Mouse (Mus musculus) cerebral cortex, adult 2 months (tissue): ENCODE data around the gene Mef2b.

Experiments
- WGBS: fragments of 180-500 bp; shearing (Covaris S2); methylation state at CpG from one replicate; pipeline ENCODE4 v1.1.7; 2018; 5-methylcytosine and 5-hydroxymethylcytosine counted together

Mef2b gene

DNA sequence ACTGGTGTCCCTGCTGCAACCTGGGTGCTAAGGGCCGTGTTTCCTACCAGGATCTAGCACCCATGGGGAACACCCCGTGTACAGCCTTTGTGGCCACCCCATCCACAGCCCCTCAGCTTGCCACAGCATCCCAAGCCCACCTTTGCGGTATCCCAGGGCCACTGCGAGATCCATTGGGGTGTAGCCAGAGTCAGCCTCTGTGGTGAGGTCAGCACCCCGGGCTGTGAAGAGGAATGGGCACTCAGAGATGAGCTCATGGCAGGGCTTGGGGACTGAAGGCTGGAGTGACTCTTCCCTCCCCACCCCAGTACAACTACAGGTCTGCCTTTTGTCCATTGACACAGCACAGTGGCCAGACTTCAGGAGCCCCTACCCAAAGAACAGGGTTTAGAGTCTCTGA is 5.4 kb upstream of the Mef2b start:
- 91% methylated on average over 5 of the region's 5 CpGs for WGBS

GRCm38 (mm10) chr8:70134931-70135330 is 4.6 kb upstream of the Mef2b start:
- WGBS = 92% methylated on average over 9 of the region's 9 CpGs

GRCm38 (mm10) chr8:70136591-70136990 is 2.9 kb upstream of the Mef2b start:
- WGBS = 81% methylated on average over 4 of the region's 4 CpGs

GRCm38 (mm10) chr8:70137890-70138289 is 1.6 kb upstream of the Mef2b start:
- 67% methylated on average over 4 of the region's 4 CpGs for WGBS

DNA sequence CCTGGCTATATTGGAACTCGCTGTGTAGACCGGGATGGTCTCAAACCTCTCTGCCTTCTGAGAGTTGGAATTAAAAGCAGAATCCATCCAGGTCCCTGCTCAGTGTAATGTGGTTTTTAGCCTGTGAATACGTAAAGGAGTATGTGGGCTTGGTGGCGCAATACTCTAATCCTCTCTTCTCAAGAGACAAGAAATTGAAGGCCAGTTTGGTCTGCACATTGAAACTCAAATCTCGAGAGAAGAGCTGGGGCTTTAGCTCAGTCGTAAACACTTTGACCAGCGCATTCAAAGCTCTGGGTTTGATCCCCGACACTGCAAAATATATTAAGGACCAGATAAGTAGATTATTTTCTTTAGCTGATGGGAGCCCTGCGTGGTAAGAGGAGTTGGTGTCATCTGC is 470 bp downstream of the Mef2b start:
- WGBS = 9% methylated on average over 9 of the region's 9 CpGs

DNA sequence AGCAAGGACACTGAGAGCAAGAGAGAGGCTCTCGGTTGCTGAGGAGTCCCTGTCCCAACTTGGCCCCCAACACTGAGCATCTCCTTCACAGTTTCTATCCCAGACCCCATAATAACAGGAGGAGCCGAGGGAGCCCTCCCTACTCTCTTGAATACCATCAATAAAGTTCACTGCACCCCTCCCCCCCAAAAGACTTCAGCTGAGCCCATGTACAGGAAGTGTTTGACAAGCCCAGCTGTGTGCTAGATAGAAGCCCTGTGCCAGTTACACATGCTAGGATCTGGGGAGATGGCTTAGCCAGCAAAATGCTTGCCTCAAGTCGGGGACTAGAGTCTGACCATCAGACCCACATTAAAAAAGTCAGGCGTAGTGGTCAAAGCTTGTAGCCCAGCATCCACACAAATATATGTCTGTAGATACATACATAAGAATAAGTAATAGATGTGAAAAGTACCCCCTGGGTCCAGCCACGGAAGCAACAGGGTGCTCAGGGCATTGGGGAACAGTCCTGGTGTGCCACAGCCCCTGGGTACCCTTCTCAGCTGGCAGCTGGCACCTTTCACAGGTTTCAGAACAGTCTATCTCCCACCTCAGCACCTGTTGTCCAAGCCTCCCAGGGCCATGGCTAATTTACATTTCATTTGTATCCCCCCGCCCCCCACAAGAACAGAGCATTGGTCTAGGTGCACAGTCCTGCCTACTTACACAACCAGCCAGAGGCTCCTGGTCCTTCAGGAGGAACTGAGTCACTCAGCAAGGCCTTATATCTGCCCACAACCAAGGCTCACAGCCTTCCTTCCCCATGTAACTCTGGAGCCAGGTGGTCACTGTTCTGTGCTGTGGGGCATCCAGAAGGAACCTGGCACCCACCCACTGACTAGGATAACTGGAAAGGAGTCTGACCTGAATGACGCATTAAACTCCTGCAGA is 8.4 kb downstream of the Mef2b start:
- 82% methylated on average over 7 of the region's 7 CpGs for WGBS

DNA sequence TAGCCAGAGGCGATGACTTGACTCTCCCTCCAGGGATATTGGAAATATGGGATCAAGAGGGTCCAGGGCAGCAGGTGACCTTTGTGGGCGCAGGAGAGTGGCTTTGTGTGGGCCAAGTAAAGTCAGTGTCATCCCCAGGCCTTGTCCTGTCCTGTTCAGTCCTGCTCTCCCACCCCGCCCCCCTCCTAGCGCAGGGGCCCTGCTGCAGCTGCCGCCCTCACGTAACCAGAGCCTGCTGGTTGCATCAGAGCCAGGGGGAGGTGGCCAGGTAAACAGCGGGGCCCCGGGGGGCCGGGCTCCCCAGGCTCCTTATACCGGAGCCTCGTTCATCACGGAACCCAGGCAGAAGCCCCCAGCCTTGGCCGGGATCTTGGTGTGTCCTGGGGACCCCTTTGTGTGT is 10.6 kb downstream of the Mef2b start:
- WGBS = 22% methylated on average over 13 of the region's 13 CpGs

- 17% methylated on average over 22 of the region's 22 CpGs for WGBS
Measured at GRCm38 (mm10) chr8:70152537-70153257, 13.2 kb downstream of the Mef2b start.

GRCm38 (mm10) chr8:70157240-70157800 is 17.8 kb downstream of the Mef2b start:
- WGBS = 94% methylated on average over 1 of the region's 1 CpGs

DNA sequence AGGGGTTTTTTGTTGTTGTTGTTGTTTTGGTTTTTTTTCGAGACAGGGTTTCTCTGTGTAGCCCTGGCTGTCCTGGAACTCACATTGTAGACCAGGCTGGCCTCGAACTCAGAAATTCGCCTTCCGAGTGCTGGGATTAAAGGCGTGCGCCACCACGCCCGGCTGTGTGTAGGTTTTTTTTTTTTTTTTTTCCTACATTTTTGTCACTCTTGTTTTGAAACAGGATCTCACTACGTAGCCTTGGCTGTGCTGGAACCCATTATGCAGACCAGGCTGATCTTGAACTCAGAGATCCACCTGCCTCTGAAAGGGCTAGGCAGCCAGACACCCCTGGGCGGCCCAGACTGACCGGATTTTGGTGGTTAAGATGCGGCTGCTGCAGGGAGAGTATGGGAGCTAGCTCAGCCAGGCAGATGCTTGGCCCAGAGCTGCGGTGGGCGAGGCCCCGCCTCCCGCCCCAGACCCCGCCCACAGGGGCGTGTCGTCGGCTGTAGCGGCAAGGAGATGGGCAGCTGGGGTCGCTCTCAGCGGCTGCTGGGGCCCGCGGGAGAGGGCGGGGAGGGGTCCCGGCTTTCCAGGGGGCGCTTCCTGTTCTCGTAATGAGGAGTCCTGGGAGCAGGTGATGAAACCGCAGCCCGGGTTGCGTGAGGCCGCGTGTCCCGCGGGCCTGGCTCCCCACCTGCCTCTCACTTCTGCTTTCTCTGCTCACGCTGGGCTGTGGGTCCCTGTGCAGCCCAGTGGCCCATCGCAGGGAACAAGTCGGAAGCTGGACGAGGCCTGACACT is 18.8 kb downstream of the Mef2b start:
- 9% methylated on average over 40 of the region's 40 CpGs for WGBS

DNA sequence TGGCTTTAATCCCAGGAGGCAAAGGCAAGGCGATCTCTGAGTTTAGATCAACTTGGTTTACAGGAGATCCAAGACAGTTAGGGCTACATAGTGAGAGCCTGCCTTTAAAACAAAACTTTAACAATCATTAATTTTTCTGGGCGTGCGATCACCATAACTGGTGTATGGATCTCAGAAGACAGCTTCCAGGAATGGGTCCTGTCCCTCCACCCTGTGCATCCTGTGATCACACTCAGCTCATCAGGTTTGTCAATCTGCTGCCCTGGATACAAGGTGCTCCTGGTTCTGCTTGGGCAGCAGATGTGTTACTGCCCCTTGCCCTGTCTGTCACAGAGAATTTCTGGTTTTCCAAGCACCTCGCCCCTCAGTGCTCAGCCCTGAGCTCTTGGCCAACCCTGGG is 19.7 kb downstream of the Mef2b start:
- 93% methylated on average over 4 of the region's 4 CpGs for WGBS

- WGBS = 72% methylated on average over 13 of the region's 13 CpGs
Measured at GRCm38 (mm10) chr8:70160015-70160414, 20.5 kb downstream of the Mef2b start.

DNA sequence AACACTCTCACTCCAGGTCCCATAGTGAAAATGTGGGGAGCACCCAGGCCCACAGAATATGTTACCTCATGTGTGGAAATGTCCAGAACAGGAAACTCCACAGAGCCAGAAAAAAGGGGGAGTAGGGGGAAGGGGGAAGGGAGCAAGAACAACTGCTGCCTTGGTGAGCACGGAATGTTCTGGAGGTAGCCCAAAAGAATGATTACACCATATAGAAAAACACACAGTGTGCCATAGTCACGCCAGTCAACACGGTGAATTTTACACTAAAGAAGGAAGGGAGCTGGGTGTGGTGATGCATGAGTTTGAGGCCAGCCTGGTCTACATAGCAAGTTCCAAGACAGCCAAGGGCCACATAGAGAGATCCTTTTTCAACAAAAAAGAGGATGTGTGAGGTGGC is 23.8 kb downstream of the Mef2b start:
- WGBS = 72% methylated on average over 3 of the region's 3 CpGs

GRCm38 (mm10) chr8:70166504-70167110 is 27.1 kb downstream of the Mef2b start:
- 5% methylated on average over 21 of the region's 21 CpGs for WGBS

DNA sequence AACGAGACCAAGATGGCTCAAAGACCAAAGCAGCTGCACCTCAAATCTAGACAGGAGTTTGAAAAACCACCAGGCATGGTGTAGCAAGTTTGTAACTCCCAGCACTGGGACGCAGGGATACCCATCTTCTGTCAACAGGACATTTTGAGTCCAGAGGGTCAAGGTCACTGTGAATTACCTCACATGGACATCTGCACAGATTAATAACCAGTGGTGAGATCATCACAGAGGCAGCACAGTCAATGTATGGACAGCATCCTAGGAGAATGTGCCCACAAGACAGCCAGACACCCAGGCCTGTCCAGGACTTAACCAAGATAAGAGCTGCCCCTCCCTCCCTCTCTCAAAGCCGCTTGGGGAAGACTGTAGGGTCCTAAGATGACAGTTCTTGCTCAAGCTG is 30.6 kb downstream of the Mef2b start:
- 94% methylated on average over 3 of the region's 3 CpGs for WGBS

DNA sequence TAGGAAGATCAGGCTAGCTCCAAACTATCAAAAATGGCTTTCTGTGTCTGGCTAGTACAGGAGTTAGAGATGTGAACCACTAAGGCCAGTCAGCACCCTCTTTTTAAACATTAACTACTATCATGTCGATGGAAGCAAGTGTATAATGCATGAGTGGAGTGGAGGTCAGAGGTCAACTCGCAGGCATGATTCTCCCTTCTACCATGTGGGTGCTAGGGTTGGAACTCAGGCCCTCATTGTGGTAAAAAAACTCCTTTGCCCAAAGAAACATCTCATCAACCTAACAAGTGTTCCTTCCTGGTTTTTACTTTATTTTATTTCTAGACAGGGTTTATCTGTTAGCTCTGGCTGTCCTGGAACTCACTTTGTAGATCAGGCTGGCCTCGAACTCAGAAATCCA is 31.2 kb downstream of the Mef2b start:
- WGBS = 86% methylated on average over 3 of the region's 3 CpGs

DNA sequence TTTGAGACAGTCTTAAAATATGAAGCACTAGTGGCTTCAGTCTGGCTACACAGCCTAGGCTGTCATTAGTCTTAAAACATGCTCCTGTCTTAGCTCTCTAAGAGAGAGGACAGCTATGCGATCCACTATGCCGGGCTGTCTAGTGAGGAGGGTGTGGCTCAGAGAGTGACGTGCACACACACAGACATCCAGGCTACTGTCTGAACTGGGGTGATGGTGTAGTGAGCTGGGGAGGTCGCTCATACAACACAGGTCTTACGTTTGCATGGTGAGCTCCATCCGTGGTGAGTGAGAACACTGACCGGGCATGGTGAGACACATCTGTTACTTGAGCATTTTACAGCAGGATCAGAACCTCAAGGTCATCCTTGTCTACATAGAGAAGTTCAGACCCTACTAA is 31.7 kb downstream of the Mef2b start:
- WGBS = 93% methylated on average over 7 of the region's 7 CpGs

DNA sequence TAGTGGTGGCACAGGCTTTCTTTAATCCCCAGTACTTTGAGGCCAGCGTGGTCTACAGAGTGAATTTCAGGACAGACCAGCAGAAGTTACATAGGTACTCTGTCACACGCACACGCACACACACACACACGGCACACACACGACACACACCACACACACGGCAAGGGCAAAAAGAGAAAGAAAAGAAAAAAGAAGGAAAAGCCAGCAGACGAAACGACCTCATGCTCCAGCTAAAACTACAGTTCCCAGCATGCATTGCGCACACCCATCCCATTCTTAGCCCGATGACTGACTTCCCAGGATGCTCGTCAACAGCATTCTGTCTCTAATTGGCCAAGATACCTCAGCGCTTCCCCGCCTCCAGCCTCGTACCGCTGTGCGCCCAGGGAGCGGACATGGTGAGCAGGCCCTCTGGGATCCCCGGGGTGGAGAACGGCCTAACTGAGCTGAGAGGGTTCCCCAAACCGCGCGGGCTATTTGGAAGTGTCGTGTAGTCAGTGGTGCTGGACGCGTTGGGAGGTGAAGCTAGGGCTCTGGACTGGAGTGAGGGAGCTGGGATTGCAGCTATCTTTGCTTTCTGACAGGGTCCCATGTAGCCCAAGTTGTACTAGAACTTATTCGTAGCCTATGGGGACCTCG is 32.7 kb downstream of the Mef2b start, which contains the start of gene Tmem161a:
Tmem161a (plus strand) TSS at position 314 of the 639 bp plus-strand sequence.
- WGBS = 2% methylated on average over 27 of the region's 27 CpGs

DNA sequence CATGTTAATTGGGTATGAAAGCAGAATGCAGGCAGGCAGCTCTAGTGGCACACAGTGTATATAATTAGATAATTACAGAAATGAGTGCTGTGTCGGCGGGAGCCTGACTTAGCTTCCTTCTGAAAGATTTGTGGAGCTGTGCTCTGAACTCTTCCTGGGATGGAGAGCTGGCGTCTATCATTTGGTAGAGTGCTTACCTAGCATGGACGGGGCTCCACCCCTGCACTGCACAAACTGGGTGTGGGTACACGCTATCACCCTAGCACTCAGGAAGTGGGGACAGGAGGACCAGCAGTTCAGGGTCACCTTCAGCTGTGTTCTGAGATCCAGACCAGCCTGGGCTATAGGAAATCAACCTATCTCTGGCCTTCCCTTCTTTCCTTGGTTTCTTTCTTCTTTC is 33.8 kb downstream of the Mef2b start:
- 73% methylated on average over 5 of the region's 5 CpGs for WGBS

- 72% methylated on average over 7 of the region's 7 CpGs for WGBS
Measured at GRCm38 (mm10) chr8:70174079-70174478, 34.6 kb downstream of the Mef2b start.

DNA sequence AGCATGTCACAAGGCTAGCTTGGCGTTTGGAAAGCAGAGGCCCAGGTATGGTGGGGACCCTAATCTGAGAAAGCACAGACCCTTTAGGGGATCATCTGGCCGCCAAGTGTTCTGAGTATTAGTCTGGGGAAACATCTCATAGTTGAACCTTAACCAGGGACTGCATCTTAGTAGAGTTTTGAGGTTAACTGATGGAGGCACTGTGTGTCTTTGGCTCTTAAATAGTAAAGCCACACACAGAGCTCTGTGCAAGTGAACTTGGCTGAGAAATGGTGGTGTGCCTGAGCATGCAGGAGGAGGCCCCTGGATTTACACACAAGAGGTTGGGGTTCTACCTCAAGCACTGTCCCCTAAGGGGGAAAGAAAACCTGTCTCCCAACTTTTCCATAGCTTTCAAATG is 38.7 kb downstream of the Mef2b start:
- WGBS = 92% methylated on average over 2 of the region's 2 CpGs
